Mouse (Mus musculus) frontal cortex, postnatal 25 days (tissue): ENCODE data around the gene Rnf24.
"Not testable (repeated sequence)": the region's sequence is repeated elsewhere in the genome, so short reads cannot be mapped to it uniquely, and the experiment has no call there.

ENCODE experiments used
- DNase-seq, 2 experiments: peaks; one replicate each; pipeline ENCODE4 v3.0.0; 2022; ENCODE audit warnings: low spot score in 2 of 2

The Rnf24 gene

DNA sequence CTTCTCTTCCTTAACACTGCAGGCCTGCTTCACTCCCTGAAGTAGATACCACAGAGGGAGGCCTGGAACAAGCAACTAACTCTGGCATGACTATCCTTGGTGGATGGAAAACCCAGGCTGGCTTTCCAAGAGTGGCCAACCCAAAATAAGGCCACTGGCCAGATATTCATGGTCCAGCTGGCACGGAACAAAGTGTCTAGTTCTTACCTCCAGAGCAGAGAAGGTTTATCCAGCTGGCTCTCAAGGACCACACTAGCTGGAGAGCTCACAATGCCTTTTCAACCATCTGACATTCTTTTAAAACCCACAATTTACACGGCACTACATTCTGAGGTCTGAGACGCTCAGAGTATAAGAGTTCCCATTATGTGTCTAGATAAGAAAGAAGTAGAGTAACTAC is 8.2 kb downstream of the Rnf24 start:
- no peak for DNase-seq

DNA sequence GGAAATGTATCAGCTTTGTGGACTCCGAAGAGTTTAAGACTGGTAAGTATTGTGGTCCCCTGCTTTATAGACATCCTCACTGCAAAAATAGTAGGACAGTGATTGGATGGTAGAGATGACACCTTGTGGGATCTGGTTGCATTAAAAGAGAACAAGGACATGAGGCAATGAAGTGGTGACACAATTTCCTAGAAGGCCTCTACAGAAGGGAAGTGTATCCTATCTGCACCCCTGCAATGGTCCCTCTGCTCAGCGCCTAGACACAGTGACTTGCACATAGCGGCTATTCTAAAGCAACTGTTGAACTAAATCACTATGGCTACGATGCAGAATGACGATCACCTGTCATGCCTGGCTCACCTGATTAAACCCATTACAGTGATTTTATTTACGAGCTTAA is 15.1 kb downstream of the Rnf24 start:
- DNase-seq, result no peak

DNA sequence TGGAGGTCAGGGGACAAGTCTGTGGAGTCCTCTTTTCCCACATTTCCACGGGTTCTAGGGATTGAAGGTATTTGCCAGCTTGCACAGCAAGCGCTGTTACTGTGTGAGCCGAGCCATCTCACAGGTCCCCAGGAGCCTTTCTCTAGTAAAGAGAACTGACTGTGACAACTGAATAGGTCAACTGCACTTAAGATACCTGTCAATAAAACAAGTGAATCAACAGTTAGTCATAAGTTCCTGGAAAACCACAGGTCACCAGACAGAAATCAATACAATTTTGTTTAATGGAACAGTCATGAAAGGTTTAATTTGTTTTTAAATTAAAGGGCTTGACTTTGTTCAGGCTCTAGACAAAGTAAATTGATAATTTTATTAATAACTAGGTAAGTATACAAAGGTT is 22.1 kb downstream of the Rnf24 start:
- no peak for DNase-seq

DNA sequence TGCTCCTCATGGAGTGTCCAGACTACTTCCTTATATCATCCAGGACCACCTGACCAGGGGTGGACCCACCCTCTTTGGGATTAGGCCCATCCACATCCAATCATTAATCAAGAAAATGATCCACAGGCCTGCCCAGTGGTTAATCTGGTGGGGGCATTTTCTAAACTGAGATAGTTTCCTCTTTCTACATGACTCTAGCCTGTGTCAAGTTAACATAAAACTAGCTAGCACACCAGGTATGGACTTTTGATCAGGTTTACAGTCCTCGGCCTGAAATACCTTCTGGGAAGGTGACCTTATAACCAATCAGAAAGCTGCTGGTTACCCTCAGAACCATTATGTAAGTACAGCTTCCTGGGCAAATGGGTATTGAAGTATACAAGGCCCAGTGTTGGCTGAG is 23.7 kb downstream of the Rnf24 start:
- DNase-seq, result no peak

DNA sequence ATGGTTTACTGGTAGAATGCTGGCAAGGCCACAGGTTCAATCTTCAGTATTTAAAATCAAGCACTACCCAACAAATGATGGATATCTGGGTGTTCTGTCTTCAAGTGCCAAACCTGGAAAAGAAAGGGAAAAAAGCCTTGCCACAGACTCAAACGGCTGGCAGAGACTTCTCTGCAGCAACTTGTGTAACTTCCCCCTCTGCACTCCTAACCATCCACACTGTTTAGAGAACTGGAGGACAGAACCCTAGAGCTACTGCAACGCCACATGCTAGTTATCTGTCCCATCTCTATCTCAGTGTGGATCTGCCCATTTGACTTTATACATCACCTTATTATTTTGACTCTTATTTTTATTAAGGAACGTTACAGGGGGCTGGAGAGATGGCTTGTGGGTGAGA is 26.6 kb downstream of the Rnf24 start:
- DNase-seq, result no peak

DNA sequence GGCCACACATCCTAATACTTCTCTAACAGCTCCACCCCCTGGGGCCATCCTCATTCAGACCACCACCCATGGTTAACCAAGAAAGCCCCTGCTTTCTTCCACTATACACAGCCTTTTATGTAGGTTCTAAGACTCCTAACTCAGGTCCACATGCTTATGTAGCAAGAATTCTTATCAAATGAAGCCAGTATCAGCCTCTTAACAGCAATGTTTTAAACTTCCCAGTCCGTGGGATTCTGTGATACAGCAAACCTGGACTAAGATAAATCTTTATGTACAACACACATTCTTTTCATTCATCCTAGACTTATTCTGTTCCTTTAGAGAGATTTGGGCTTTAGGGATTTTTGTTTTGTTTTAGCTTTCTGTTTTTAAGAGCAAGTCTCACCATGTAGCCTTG is 29.0 kb downstream of the Rnf24 start:
- no peak for DNase-seq

DNA sequence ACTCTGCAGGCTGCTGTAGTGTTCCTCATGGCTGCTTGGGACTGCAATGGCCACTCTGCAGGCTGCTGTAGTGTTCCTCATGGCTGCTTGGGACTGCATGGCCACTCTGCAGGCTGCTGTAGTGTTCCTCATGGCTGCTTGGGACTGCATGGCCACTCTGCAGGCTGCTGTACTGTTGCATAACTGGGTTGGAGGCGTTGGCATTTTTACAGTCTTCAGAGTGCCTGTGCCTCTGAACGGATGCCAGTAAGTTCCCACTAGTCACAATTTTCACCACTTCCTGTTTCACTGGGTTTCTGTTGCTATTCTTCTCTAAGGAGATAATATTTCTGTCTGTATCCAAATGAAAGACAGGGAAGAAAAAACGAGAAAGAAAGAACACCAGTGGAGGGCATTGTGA is 31.5 kb downstream of the Rnf24 start:
- DNase-seq, result not testable (repeated sequence)

DNA sequence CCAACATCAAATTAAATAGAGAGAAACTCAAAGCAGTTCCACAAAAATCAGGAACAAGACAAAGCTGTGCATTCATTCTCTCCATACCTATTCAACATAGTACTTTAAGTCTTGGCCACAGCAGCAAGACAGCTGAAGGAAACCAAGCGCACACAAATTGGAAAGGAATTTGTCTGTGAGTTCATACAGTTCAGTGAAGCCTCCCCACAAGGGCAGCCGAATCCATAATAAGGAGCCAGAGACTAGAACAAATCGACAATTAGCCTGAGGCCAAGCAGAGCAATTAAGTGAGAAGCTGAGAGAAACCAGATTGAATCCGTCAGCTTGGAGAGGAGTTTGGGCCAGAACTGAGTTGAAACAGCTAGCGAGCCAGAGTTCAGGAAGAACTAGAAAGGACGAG is 33.3 kb downstream of the Rnf24 start:
- DNase-seq, result no peak

DNA sequence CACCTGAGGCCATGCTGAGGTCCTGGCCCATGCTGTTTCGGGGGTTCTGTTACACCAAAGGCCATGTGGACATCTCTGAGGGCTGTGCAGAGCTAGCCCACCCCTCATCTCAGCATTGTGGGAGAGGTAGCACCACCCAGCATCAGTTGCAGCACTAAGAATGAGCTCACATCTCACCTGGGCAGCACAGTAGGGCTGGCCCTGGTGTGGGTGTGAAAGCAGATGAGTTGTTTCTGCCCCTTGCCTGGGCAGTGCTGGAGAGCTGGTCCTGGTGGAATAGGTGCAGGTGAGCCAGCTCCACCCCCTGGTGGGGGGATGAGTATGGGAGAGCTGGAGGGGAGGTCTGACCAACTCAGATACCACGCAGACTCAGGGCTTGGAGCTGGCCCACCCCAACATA is 36.5 kb downstream of the Rnf24 start:
- DNase-seq, result no peak

DNA sequence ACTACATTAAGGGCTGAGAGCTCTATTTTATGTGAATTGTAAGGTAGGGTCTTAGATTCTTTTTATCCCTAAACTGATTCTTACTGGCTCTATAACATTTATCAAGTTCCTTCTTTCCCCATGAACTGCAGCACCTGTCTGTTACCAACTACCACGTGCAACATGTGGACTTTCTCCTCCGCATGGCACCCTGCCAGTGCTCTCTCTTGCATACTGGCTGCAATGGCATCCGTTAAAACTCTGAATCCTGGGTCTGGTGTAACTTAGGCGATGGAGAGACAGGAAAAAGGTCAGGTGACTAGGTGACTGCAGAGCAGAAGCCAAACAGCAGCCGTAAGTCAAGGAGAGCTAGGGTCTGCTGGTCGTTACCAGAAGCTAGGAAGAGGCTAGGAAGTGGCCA is 43.4 kb downstream of the Rnf24 start:
- no peak for DNase-seq

DNA sequence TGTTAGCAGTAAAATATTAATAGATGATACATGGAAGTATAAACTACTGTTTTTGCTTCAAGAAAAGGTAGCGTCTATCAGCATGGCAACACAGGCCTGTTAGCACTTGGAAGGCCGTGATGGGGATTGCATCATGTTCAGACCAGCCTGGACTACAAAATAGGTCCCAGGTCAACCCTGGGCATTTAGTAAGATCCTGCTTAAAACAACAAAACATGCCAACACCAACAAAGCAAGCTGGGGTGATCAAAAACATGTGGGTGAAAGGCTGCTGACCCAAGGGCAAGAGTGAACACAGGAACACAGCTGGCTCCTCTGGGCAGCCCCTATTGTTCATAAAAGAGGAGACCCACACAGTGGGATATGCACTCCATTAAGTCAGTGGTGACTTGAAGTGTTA is 44.9 kb downstream of the Rnf24 start:
- DNase-seq, result no peak

DNA sequence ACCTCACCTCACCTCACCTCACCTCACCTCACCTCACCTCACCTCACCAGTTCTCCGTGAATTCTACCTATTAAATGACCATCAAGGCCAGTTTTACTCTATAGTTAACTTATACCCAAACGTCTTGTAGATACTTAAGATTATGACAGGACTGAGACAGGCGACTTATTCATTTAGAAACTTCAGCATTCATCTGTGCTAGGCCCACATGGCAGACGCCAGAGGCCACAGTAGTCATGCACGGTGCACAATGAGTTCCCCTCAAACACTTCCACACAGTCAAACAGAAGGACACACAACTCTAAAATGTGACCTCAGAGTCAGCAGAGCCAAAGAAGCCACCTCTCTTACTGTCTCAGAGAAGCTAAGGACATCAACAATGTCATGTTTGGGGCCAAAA is 45.3 kb downstream of the Rnf24 start:
- no peak for DNase-seq

DNA sequence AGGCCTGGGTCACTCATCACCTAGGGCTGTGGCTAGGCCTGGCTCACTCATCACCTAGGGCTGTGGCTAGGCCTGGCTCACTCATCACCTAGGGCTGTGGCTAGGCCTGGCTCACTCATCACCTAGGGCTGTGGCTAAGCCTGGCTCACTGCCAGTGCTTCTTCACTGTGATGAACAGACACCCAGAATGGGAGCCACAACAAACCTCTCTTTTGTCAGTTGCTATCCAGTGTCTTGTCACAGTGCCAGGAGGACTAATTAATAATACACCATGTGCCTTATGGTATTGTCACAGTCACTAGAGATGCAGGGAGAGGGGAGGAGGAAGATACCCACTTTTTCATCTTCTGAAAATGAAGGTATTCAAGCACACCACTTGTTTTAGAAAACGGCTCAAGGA is 47.5 kb downstream of the Rnf24 start:
- not testable (repeated sequence) for DNase-seq

DNA sequence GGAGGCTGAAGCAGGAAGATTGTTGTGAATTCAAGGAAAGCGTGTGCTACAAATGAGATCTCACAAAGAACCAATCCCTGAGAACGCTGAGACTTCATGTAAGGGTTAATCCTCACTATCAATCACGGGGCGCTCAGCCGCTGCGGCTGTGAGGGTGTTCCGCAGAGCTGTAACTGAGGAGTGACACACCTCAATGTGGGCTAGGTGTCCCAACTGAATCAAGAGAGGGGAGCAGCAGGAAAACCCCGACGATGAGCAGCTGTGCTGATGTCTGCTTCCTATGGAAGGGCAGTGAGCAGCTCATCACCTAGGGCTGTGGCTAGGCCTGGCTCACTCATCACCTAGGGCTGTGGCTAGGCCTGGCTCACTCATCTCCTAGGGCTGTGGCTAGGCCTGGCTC is 48.2 kb downstream of the Rnf24 start:
- DNase-seq, result no peak

DNA sequence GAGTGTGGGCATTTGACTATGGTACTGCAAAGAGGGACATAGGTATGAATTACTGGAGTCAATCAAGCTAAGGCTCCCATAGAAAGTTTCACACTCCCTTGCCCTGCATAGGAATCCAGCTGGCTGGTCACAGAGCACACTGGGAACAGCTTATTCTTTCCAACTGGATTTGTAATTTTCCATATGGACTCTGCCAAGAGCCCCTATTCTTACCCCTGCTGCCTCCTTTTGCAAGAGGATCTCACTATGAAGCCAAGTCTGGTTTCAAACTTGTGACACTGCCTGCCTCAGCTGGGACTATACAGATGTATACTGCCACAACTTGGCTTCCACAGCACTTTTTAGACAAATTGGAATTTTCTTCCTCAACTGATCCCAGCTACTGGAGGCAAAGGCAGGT is 51.1 kb downstream of the Rnf24 start:
- DNase-seq, result no peak

DNA sequence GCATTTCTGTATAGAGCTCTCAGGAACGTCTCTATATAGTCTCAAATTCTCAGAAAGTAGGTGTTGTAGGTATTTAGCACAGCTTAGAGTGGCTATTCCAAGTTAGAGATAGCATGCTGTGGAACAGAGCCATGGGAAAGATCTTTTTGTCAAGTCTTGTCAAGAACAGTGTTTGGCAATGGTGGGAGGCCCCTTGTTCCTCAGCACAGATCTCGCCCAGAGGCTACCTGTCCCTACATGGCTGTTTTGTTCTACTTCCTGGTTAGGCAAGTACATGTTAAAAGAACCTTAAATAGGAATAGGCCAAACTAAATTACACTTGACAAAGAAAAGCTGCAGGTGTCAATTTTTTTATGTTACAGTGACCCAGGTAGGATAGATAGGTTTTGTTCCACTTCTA is 52.2 kb downstream of the Rnf24 start:
- no peak for DNase-seq

DNA sequence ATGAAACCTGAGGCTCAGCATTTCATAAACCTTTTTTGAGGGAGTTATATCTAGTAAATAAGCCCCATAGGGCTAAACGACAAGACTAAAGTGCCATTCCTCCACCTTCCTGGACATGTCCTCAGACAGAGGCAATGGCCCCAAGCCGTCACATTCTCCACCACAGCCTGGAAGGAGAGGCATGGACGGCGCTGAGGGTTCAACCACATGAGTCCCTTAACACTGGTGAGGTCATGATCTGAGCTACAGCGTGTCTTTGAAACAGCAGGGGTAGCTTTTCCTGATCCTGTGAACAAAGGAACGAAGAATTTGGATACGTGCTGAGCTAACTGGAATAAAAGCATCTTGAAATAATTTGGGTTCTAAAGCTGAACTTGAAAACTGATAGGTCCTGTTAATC is 54.0 kb downstream of the Rnf24 start:
- DNase-seq, result not testable (repeated sequence)

DNA sequence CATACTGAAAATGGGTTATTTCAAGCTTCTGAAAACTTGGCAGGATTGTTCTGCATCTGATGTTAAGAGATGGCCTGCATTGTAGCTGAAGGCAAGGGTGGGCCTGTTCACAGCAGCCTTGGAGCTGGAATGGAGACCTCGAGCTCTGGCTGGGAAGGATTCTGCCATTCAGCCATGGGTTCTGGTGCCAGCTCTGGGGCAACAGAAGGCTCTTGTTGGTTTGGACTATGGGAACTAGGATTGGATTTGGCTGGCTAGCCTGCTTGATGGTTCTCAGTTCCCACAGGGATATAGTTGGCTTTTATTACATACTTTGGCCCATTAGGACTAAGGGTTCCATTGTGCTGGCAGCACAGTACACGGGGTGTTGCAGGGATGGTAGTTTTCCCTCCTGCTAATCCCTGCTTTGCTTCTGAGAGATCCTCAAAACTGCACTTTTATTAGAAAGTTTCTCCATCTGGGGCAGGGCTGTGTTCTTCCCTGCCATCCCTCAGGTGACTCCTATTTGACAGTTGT is 55.9 kb downstream of the Rnf24 start:
- DNase-seq, result no peak

DNA sequence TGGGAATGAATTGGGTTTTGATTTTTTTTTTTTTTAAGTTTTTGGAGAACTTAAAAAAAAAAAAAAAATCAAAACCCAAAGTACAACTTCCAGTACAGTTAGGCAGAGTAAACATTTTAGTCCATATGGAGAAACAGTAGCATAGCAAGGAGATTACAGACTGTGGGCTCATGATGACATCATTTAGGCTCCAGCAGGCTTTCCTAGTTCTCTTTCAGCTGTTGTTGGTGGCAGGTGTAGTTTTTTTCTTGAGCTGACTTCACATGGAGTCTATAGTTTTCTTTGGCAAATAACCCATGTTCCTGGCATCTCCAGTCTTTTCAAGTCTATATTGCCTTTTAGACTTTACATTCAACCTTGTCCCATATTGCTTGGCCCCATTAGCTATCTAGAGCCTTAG is 62.0 kb downstream of the Rnf24 start:
- no peak for DNase-seq

DNA sequence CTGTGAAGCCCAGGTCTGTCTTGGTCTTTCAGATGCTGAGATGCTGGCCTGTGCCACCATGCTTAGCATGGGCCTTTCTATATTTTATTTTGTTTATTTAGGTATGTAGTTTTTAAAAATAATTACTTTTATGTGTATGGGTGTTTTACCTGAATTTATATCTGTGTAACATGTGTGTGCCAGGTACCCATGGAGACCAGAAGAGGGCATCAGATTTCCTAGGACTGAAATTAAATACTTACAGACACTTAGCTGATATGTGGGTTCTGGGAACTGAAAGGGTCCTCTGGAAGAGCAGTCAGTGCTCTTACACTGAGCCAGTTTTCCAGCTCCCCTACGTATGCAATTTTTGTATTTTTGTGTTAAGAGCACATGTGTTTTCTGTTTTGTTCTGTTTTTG is 66.4 kb downstream of the Rnf24 start:
- no peak for DNase-seq

DNA sequence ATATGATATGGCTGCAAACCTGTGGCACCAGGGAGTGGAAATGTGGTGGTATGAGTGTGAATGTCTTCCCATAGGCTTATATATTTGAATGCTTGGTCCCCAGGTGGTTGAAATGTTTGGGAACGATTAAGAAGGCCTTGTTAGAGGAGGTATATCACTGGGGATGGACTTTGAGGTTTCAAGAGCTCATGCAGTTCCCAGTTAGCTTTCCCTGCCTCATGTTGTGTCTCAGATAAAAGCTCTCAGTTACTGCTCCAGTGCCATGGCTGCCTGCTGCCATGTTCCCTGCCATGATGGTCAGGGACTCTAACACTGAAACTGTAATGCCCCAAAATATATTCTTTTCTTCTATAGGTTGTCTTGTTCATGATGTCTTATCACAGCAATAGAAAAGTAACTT is 71.1 kb downstream of the Rnf24 start:
- DNase-seq, result no peak

DNA sequence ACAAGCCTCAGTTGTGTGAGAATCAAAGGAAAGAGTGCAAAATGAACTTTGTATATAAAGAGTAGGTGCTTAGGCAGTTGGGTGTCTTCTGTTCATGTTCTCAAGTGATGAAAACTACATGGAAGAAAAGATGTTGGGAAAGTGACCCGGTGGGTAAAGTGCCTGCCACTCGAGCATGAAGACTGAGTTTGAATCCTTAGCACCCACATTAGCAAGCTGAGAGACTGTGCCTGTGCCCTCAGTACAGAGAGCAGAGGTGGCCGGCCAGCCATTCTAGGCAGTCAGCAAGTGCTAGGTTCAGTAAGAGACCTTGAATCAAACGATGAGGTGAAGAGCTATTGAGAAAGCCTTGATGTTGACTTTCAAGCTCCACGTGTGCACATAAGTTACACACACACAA is 76.0 kb downstream of the Rnf24 start:
- no peak for DNase-seq

DNA sequence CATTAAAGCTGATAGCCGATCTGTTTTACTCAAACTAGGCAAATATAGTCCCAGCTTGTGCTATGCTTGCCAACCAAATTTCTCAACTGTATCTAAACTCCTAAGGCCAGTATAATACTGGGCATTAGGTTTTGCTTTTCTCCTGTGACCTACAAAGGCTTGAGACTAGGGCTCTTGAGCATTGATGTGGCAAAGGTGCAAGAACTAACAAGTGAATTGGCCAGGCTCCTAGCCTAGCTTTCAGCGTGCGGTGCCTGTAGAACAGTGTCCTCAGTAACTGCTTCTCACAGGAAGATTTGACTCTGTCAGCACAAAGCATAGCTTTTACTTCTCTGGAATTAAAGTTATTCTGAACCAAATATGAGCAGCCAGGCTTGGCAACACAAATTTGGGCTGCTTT is 77.2 kb downstream of the Rnf24 start:
- no peak for DNase-seq

DNA sequence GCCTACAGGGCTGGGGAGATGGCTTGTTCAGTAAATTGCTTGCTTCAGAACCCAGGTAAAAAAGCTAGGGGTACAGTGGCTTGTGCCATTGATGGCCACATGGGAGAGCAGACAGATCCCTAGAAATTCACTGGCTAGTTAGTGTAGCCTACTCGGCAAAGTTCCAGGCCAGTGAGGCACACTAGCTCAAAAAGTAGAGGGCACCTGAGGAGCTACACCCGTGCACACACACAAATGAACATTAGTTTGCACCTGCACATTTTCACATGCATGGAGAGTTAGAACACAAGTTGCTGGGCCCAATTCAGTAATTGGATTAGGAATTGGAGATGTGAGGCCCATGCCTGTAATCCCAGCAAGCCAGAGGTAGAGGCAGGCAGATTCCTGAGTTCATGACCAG is 87.6 kb downstream of the Rnf24 start:
- no peak for DNase-seq

DNA sequence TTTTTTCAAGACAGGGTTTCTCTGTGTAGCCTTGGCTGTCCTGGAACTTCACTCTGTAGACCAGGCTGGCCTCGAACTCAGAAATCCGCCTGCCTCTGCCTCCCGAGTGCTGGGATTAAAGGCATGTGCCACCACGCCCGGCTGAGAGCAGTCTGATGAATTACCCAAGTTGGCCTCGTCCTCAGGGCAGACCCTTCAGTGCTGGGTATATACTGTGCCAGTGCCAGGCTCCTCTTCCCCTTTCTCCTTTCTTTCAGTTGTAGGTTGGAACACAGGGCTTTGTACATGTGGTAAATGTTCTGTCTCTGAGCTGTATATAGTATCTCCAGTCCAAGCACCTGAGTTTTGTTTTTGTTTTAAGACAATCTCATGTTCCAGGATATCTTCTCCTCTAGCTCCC is 88.7 kb downstream of the Rnf24 start:
- no peak for DNase-seq
